Mouse (Mus musculus): ENCODE measurements at regions not wholly inside any gene's neighbourhood (a gene's known extent, or its start where the extent isn't known, plus 50 kb on each side); places are given as distances from the start of the nearest gene placed in this dataset.

DNA sequence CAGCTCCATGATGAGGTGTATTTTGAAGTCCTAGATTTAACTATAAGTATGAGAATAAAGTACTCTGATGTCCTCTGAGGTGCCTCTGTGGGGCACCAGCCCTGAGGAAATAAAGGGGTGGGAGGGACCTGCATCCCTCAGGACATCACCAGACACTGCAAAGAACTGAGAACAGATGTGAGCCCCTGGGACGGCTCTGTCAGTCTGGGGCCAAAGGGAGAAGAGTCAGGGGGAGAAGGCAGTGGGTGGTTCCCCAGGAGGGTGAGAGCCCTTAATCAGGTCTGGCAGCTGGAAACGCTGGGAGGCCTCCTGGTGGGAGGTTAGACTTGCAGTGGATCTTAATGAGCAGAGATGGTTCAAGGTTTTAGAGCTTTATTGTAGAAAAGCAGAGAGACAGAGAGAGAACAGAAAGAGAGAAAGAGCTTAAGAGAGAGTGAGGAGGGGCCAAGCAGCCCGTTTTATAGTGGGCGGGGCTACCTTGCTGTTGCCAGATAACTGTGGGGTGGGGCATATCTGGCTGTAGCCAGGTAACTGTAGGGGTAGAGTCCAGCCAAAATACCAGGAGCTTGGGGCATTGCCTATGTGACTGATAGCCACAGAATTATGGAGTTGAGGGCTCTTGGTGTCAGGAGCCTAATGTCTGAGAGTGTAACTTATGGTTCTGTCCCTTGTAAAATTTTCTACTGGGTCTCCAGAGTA is 97.3 kb upstream of the Tmtc4 start:
- DNase-seq (ENCODE audit: extremely low read depth, insufficient read length, low spot score): no peak

- DNase-seq (ENCODE audit: extremely low read depth, insufficient read length, low spot score): no peak
Observed at GRCm38 (mm10) chr14:123079733-123080132, 95.9 kb upstream of the Tmtc4 start.

DNA sequence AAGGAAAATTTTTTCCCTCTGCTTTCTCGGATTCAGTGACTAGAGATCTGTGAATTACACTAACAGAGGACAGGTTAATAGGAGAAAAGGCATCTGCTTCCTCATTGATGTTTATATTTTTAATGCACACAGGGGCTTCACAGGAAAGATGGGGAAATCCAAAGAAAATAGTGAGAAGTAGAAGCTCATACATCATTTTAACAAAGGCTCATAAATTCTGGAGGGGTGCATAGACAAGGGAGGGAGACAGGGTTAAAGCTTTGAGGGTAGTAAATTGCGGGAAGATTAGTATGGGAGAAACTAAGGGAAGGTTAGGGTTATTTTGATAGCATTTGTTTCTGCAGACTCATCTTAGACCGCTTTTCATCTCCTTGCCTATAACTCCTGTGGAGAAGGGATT is 95.0 kb upstream of the Tmtc4 start:
- DNase-seq (ENCODE audit: extremely low read depth, insufficient read length, low spot score): no peak

- no peak for DNase-seq (ENCODE audit: extremely low read depth, insufficient read length, low spot score)
Observed at GRCm38 (mm10) chr14:123066344-123066743, 82.5 kb upstream of the Tmtc4 start.

DNA sequence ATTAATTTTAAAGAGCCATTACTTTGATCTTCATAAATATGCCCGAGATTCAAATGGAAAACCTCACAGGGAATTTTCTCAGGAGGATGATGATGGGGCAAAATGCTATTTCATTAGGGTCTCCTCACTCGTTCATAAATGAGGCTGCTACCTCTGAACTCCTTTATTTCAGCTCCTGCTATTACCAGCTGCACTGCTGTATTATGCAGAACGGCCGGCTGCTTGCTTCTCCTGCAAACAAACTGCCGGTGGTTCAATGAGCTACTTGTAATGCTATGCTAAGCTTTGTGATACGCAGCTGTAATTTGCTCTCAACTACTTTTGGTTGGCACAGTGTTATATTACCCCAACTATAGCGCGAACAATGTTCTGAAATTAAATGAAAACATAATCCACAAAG is 81.7 kb upstream of the Tmtc4 start:
- no peak for DNase-seq (ENCODE audit: extremely low read depth, insufficient read length, low spot score)

GRCm38 (mm10) chr14:123065136-123065535 is 81.3 kb upstream of the Tmtc4 start:
- no peak for DNase-seq (ENCODE audit: extremely low read depth, insufficient read length, low spot score)

- DNase-seq (ENCODE audit: extremely low read depth, insufficient read length, low spot score): no peak
Observed at GRCm38 (mm10) chr14:123062908-123063307, 79.1 kb upstream of the Tmtc4 start.

GRCm38 (mm10) chr14:123056976-123057375 is 73.1 kb upstream of the Tmtc4 start:
- DNase-seq (ENCODE audit: extremely low read depth, insufficient read length, low spot score): no peak

DNA sequence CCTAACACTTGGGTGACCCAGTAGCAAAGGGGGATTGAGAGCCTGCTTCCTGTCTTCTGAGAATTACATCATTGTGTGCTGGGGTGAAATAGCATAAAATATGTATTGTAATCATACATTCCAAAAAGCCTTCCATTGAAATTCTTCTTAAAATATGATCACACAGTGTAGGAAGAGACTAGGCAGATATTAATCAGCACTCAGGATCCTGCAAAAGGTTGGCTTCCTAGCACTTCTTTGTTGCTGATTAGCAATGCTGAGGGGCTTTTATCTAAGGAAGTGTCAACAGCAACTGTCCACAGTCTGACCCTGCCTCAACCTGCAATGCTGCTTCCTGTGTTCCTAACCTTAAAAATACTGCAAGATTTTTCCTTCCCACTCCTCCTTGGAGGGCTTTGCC is 64.6 kb upstream of the Tmtc4 start:
- DNase-seq (ENCODE audit: extremely low read depth, insufficient read length, low spot score): no peak

GRCm38 (mm10) chr14:123040046-123040445 is 56.2 kb upstream of the Tmtc4 start:
- no peak for DNase-seq (ENCODE audit: extremely low read depth, insufficient read length, low spot score)

DNA sequence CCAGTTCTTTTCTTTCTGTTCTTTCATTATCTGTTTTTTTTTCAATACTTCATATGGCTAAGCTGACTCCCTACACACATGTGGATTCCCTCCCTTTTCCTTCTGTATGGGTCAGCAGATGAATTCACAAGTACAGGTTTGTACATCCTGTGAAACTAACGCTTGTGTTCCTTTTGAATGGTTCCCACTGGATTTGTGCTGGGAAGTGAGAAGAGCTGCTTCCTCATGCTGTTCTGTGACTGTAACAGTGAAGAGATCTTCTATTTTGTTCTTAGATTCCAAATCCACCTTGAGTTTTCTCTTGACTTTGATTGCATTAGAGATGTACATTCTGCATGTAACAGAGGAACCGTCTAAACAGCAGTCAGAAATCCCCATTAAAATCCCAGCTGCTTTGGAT is 53.6 kb upstream of the Tmtc4 start:
- DNase-seq (ENCODE audit: extremely low read depth, insufficient read length, low spot score): no peak
